Mouse (Mus musculus) MEL (cell line): ENCODE data around the gene Gpatch2. TPM values are rescaled to one million over a fixed set of nuclear protein-coding genes. Genes with fewer than 3 reads are reported as not detected.

Source experiments
- DNase-seq: peaks from one replicate; pipeline ENCODE4 v3.0.0; 2011; ENCODE audit warnings: low read depth, low spot score
- H3K27ac ChIP-seq: 2 replicates; pipeline ENCODE4 v1.5.1; 2012; ENCODE audit warnings: low read depth, mild to moderate bottlenecking, control low read depth, low read length, moderate library complexity; ENCODE audit not compliant: control insufficient read depth
- H3K27me3 ChIP-seq, 2 experiments: fragments of 150-350 bp in 1 of 2; sonication (generic) in 1 of 2; 2 replicates each; pipeline ENCODE4 v1.6.1; 2012; ENCODE audit warnings: low read length in 2 of 2, mild to moderate bottlenecking in 2 of 2, improper control_type of control experiment in 1 of 2, moderate library complexity in 1 of 2; ENCODE audit not compliant: insufficient read depth in 2 of 2, control insufficient read depth in 1 of 2
- H3K36me3 ChIP-seq, 2 experiments: 2 replicates each; pipeline ENCODE4 v1.6.1; 2012 to 2014; ENCODE audit warnings: low read length in 2 of 2, improper control_type of control experiment in 1 of 2, inconsistent platforms in 1 of 2, mild to moderate bottlenecking in 1 of 2; ENCODE audit not compliant: insufficient read depth in 2 of 2, control insufficient read depth in 1 of 2
- H3K4me1 ChIP-seq, 2 experiments: fragments of 150-350 bp in 1 of 2; sonication (generic) in 1 of 2; 2 replicates each; pipeline ENCODE4 v1.6.1; 2012; ENCODE audit warnings: low read length in 2 of 2, improper control_type of control experiment in 1 of 2, mild to moderate bottlenecking in 1 of 2; ENCODE audit not compliant: insufficient read depth in 2 of 2, control insufficient read depth in 1 of 2
- H3K4me3 ChIP-seq, 2 experiments: fragments of 150-350 bp in 1 of 2; sonication (generic) in 1 of 2; 2 replicates each; pipeline ENCODE4 v1.5.1; 2012; ENCODE audit warnings: low read depth in 2 of 2, low read length in 2 of 2, mild to moderate bottlenecking in 2 of 2, moderate library complexity in 2 of 2, control low read depth in 1 of 2, improper control_type of control experiment in 1 of 2; ENCODE audit not compliant: control insufficient read depth in 1 of 2, insufficient read depth in 1 of 2
- H3K79me2 ChIP-seq: 2 replicates; pipeline ENCODE4 v1.6.1; 2012; ENCODE audit warnings: mild to moderate bottlenecking, low read length, moderate library complexity; ENCODE audit not compliant: control insufficient read depth, poor library complexity, insufficient read depth
- H3K9ac ChIP-seq: 2 replicates; pipeline ENCODE4 v1.6.1; 2012; ENCODE audit warnings: low read depth, mild to moderate bottlenecking, control low read depth, low read length, moderate library complexity; ENCODE audit not compliant: control insufficient read depth, poor library complexity, severe bottlenecking
- H3K9me3 ChIP-seq: fragments of 150-350 bp; sonication (generic); replicated peaks from 2 replicates; pipeline ENCODE4 v1.6.1; 2012; ENCODE audit warnings: mild to moderate bottlenecking, low read length, improper control_type of control experiment, moderate library complexity; ENCODE audit not compliant: insufficient read depth
- BHLHE40 ChIP-seq: IDR thresholded peaks from 2 replicates; pipeline ENCODE4 v1.6.1; 2012; ENCODE audit warnings: low read depth, mild to moderate bottlenecking, inconsistent platforms, low read length, improper control_type of control experiment, borderline replicate concordance
- CHD1 ChIP-seq: IDR thresholded peaks from 2 replicates; pipeline ENCODE4 v1.6.1; 2012; ENCODE audit warnings: low read depth, mild to moderate bottlenecking, inconsistent platforms, low read length, improper control_type of control experiment
- CHD2 ChIP-seq: IDR thresholded peaks from 2 replicates; pipeline ENCODE4 v1.6.1; 2011; ENCODE audit warnings: low read length, improper control_type of control experiment
- E2F4 ChIP-seq: IDR thresholded peaks from 2 replicates; pipeline ENCODE4 v1.6.1; 2011; ENCODE audit warnings: low read depth, low read length, improper control_type of control experiment, borderline replicate concordance
- ELF1 ChIP-seq: IDR thresholded peaks from 2 replicates; pipeline ENCODE4 v1.6.1; 2014; ENCODE audit warnings: low read depth, mild to moderate bottlenecking, inconsistent platforms, low read length, improper control_type of control experiment, moderate library complexity
- EP300 ChIP-seq, 2 experiments: IDR thresholded peaks; 2 replicates each; pipeline ENCODE4 v1.6.1; 2011; ENCODE audit warnings: improper control_type of control experiment in 2 of 2, low read length in 2 of 2, low read depth in 1 of 2, mild to moderate bottlenecking in 1 of 2
- ETS1 ChIP-seq: IDR thresholded peaks from 2 replicates; pipeline ENCODE4 v1.6.1; 2012; ENCODE audit warnings: low read depth, mild to moderate bottlenecking, inconsistent platforms, low read length, improper control_type of control experiment, moderate library complexity
- GATA1 ChIP-seq: IDR thresholded peaks from 2 replicates; pipeline ENCODE4 v1.6.1; 2011; ENCODE audit warnings: low read depth, low read length, improper control_type of control experiment
- HCFC1 ChIP-seq: IDR thresholded peaks from 2 replicates; pipeline ENCODE4 v1.6.1; 2012; ENCODE audit warnings: low read depth, mild to moderate bottlenecking, inconsistent platforms, low read length, improper control_type of control experiment, moderate library complexity
- MEF2A ChIP-seq: IDR thresholded peaks from 2 replicates; pipeline ENCODE4 v1.6.1; 2014; ENCODE audit warnings: low read depth, mild to moderate bottlenecking, inconsistent platforms, low read length, improper control_type of control experiment; ENCODE audit not compliant: poor library complexity, insufficient replicate concordance, severe bottlenecking; ENCODE audit errors: extremely low read depth
- MYB ChIP-seq: IDR thresholded peaks from 2 replicates; pipeline ENCODE4 v1.6.1; 2011; ENCODE audit warnings: mild to moderate bottlenecking, low read depth, low read length, improper control_type of control experiment
- MYC ChIP-seq: IDR thresholded peaks from 2 replicates; pipeline ENCODE4 v1.6.1; 2011; ENCODE audit warnings: low read depth, mild to moderate bottlenecking, low read length, improper control_type of control experiment, moderate library complexity
- POLR2AphosphoS5 ChIP-seq: IDR thresholded peaks from 2 replicates; pipeline ENCODE4 v1.6.1; 2012; ENCODE audit warnings: low read depth, borderline replicate concordance, mild to moderate bottlenecking, inconsistent platforms, low read length, moderate library complexity, mixed read lengths
- RCOR1 ChIP-seq: IDR thresholded peaks from 2 replicates; pipeline ENCODE4 v1.6.1; 2012; ENCODE audit warnings: low read depth, mild to moderate bottlenecking, inconsistent platforms, low read length, improper control_type of control experiment
- SIN3A ChIP-seq: IDR thresholded peaks from 2 replicates; pipeline ENCODE4 v1.6.1; 2012; ENCODE audit warnings: low read length, improper control_type of control experiment, inconsistent platforms
- SMC3 ChIP-seq: IDR thresholded peaks from 2 replicates; pipeline ENCODE4 v1.6.1; 2011; ENCODE audit warnings: low read depth, low read length, improper control_type of control experiment
- TAL1 ChIP-seq: IDR thresholded peaks from 2 replicates; pipeline ENCODE4 v1.6.1; 2012; ENCODE audit warnings: mild to moderate bottlenecking, inconsistent platforms, low read length, moderate library complexity, mixed read lengths
- ZMIZ1 ChIP-seq: IDR thresholded peaks from 2 replicates; pipeline ENCODE4 v1.6.1; 2012; ENCODE audit warnings: low read depth, mild to moderate bottlenecking, inconsistent platforms, low read length, improper control_type of control experiment, moderate library complexity
- polyA plus RNA-seq, 2 experiments: library from polyadenylated mRNA; stranded (reverse) in 1 of 2; unstranded in 1 of 2; fragments of >175 nt in 1 of 2; fragments of >200 nt in 1 of 2; gene quantifications; 2 replicates each; pipeline versions ENCODE4 v1.2.1 to v1.2.4; 2012; ENCODE audit warnings: low replicate concordance in 2 of 2, low read depth in 1 of 2; ENCODE audit not compliant: insufficient read length in 2 of 2, insufficient read depth in 1 of 2, missing spikeins in 1 of 2
- total RNA-seq: library from RNA; depleted of rRNA; stranded (reverse); fragments of 300-350 nt; gene quantifications from 2 replicates; pipeline ENCODE4 v1.2.3, GENCODE M21; 2012

The Gpatch2 gene
- total and polyA plus RNA-seq, 3 experiments: 14.5 to 15.3 TPM; not detected in 1

- no peaks in the 10 kb centered on the region for H3K79me2 ChIP-seq
- TF ChIP-seq SMC3 (no peak), ETS1 (no peak), ZMIZ1 (no peak), MEF2A (no peak), MYB (no peak), HCFC1 (no peak), MYC (no peak), BHLHE40 (no peak), GATA1 (no peak), ELF1 (no peak), CHD1 (no peak), E2F4 (no peak)
- no peak overlapping the region for H3K27ac ChIP-seq
- no peak overlapping the region for H3K4me3 ChIP-seq
- H3K4me1 ChIP-seq: peaks cover 16 to 22% of the 10 kb centered on the region in 2 experiments
- H3K9ac ChIP-seq: no peak overlapping the region
- no peak for DNase-seq
- H3K9me3 ChIP-seq: no peaks in the 10 kb centered on the region
- H3K27me3 ChIP-seq: no peaks in the 10 kb centered on the region
- peaks cover 0 to 18% of the 10 kb centered on the region in 2 experiments; a peak in 2 of 4 replicates for H3K36me3 ChIP-seq
Observed at GRCm38 (mm10) chr1:187279776-187280175, 64.5 kb downstream of the Gpatch2 start.

GRCm38 (mm10) chr1:187282321-187282720 is 67.0 kb downstream of the Gpatch2 start:
- peaks cover 18 to 28% of the 10 kb centered on the region in 2 experiments for H3K4me1 ChIP-seq
- H3K27me3 ChIP-seq: no peaks in the 10 kb centered on the region
- H3K4me3 ChIP-seq: no peak overlapping the region
- TF ChIP-seq EP300 (IDR thresholded peaks at IDR 0.05; ENCODE audit: low read depth in 1 of 2, low read length in 2 of 2) (no peak), POLR2AphosphoS5 (no peak), RCOR1 (no peak), CHD2 (no peak), CHD1 (no peak), MYC (no peak), TAL1 (no peak), SIN3A (no peak), E2F4 (no peak)
- peak overlapping the region; percentile 84 for H3K27ac ChIP-seq
- no peak for DNase-seq
- no peaks in the 10 kb centered on the region for H3K9me3 ChIP-seq
- peaks cover 0 to 23% of the 10 kb centered on the region in 2 experiments; a peak in 2 of 4 replicates for H3K36me3 ChIP-seq
- H3K9ac ChIP-seq: 0 out of 2 replicates have a peak overlapping the region, but pooled peaks have one; percentile 1
- no peaks in the 10 kb centered on the region for H3K79me2 ChIP-seq
